Mouse (Mus musculus): ENCODE measurements at regions not wholly inside any gene's neighbourhood (a gene's known extent, or its start where the extent isn't known, plus 50 kb on each side); places are given as distances from the start of the nearest gene placed in this dataset. TPM values are rescaled to one million over a fixed set of nuclear protein-coding genes. Genes with fewer than 3 reads are reported as not detected.

DNA sequence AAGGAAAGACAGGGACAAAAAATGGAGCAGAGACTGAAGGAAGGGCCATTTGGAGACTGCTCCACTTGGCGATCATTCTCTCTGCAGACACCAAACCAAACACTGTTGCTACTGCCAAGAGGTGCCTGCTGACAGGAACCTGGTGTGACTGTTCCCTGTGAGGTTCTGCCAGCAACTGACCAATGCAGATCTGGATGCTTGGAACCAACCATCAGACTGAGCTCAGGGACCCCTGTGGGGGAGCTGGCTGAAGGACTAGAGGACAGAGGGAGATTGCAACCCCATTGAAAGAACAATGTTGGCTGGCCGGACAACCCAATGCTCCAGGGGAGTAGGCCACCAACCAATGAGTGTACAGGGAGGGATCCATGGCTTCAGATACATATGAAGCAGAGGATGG is 139.2 kb upstream of the Cep126 start:
- ATAC-seq (ENCODE audit: low FRiP score) = no peak

DNA sequence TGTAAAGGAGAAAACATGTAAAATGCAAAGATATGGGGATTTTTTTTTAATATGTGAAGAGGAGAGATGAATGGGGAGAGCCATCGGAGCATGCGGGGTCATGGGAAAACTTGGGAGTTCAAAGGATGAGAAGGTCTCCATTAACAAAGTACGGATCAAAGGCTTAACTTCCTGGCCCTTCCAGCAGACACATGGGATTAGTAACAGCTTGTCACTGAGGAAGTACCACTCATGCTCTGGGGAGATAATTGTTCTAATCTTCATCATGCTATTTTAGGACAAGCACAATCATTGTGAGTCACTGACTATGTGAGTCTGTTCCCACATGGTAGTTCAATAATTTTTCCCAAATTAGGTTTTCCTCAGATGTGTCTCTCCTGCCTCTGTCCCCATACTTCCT is 115.4 kb upstream of the Cep126 start:
- no peak overlapping the region for H3K9ac ChIP-seq (replicated peaks; ENCODE audit: low read length, poor library complexity, severe bottlenecking)
- no peak overlapping the region for H3K27ac ChIP-seq (ENCODE audit: low read depth, low read length)
- ATAC-seq (ENCODE audit: low FRiP score) (no peak), DNase-seq (ENCODE audit: low spot score) (no peak)
- TF ChIP-seq CTCF (IDR thresholded peaks at IDR 0.05) = no peak
- no peaks in the 10 kb centered on the region for H3K27me3 ChIP-seq (ENCODE audit: insufficient read depth, low read length)
- H3K4me1 ChIP-seq (ENCODE audit: insufficient read depth, low read length) = no peaks in the 10 kb centered on the region
- H3K4me2 ChIP-seq (ENCODE audit: low read depth, low read length, poor library complexity, severe bottlenecking) = no peak overlapping the region
- no peak overlapping the region for H3K4me3 ChIP-seq (ENCODE audit: low read depth, low read length)
- 55% methylated on average over 3 of the region's 3 CpGs for WGBS
- H3K9me3 ChIP-seq (ENCODE audit: low read length) = no peaks in the 10 kb centered on the region
- no peaks in the 10 kb centered on the region for H3K36me3 ChIP-seq (ENCODE audit: insufficient read depth, low read length)

More for the DNA sequence above, 139.2 kb upstream of the Cep126 start:
- H3K9ac ChIP-seq (replicated peaks; ENCODE audit: low read length, poor library complexity, severe bottlenecking) = no peak overlapping the region
- TF ChIP-seq CTCF (IDR thresholded peaks at IDR 0.05) = no peak
- H3K4me3 ChIP-seq (ENCODE audit: low read depth, low read length) = no peak overlapping the region
- no peak overlapping the region for H3K4me2 ChIP-seq (ENCODE audit: low read depth, low read length, poor library complexity, severe bottlenecking)
- H3K4me1 ChIP-seq (ENCODE audit: insufficient read depth, low read length) = no peaks in the 10 kb centered on the region
- no peak overlapping the region for H3K27ac ChIP-seq (ENCODE audit: low read depth, low read length)
- no peaks in the 10 kb centered on the region for H3K27me3 ChIP-seq (ENCODE audit: insufficient read depth, low read length)
- H3K9me3 ChIP-seq (ENCODE audit: low read length) = no peaks in the 10 kb centered on the region
- H3K36me3 ChIP-seq (ENCODE audit: insufficient read depth, low read length) = no peaks in the 10 kb centered on the region
- DNase-seq (ENCODE audit: low spot score) = no peak
- 90% methylated on average over 2 of the region's 2 CpGs for WGBS

DNA sequence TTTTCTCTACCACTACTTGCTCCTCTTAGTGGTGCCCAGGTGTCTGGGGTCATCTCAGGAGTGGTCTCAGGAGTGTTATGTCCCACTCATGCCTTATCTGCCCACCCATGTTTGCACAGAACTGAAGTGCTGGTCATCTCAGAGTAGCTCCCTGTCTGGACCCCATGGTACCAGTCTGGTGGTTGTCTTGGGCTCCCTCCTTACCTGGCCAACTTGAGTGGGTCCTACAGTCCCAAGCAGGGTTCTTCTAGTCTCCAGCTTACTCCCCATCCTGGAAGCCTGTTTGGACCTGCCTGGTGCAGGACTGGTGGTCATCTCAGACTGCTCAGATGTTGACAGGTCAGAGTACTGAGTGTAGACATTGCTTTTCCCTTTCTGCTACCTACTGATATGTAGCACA is 94.0 kb upstream of the Cep126 start:
- no peaks in the 10 kb centered on the region for H3K9me3 ChIP-seq (ENCODE audit: low read length)
- H3K4me1 ChIP-seq (ENCODE audit: insufficient read depth, low read length) = no peaks in the 10 kb centered on the region
- H3K4me2 ChIP-seq (ENCODE audit: low read depth, low read length, poor library complexity, severe bottlenecking) = no peak overlapping the region
- H3K27ac ChIP-seq (ENCODE audit: low read depth, low read length) = no peak overlapping the region
- no peak overlapping the region for H3K4me3 ChIP-seq (ENCODE audit: low read depth, low read length)
- ATAC-seq (ENCODE audit: low FRiP score) (no peak), DNase-seq (ENCODE audit: low spot score) (no peak)
- H3K27me3 ChIP-seq (ENCODE audit: insufficient read depth, low read length) = no peaks in the 10 kb centered on the region
- H3K9ac ChIP-seq (replicated peaks; ENCODE audit: low read length, poor library complexity, severe bottlenecking) = no peak overlapping the region
- no peaks in the 10 kb centered on the region for H3K36me3 ChIP-seq (ENCODE audit: insufficient read depth, low read length)
- no peak for TF ChIP-seq CTCF (IDR thresholded peaks at IDR 0.05)

DNA sequence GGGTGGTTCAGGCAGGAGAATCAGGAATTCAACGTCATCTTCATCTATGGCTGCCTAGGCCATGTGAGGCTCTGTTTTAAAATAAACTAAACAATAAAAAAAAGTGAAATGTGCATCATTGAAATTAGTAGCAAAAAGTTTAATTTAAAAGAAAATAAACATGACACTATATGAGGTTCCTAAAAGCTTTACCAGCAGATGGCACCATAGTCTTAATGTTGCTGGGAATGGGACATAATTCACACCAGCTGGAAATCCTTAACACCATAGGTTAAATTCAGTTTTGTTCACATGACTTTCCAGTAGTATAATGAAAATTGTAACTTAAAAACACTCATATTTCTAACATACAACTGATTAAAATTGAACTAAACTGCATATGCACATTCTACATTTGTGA is 92.3 kb upstream of the Cep126 start:
- DNase-seq (ENCODE audit: low spot score) = peak; percentile 77
- H3K4me2 ChIP-seq (ENCODE audit: low read depth, low read length, poor library complexity, severe bottlenecking) = no peak overlapping the region

DNA sequence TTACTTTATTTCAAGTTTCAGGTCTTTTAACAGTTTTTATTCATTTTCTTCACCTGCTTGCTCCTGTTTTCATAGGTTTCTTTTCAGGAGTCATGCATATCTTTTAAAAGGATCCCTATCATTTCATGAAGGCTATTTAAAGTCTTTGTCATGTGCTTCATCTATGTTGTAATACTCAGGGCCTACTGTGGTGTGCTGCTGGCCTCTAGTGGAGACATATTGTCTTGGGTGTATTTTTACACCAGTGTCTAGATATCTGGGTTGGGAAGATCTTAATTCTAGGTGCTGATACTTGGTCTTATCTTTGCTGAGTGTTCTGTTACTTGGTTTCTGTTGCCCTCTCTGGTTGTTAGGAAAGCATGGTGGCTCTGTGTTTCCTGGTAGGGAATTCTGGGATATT is 74.8 kb upstream of the Cep126 start:
- H3K36me3 ChIP-seq (ENCODE audit: insufficient read depth, low read length) = no peaks in the 10 kb centered on the region
- peak; percentile 73; the same call in 1 of the 2 replicates for ATAC-seq (ENCODE audit: low FRiP score)
- H3K9me3 ChIP-seq (ENCODE audit: low read length) = no peaks in the 10 kb centered on the region
- H3K27me3 ChIP-seq (ENCODE audit: insufficient read depth, low read length) = no peaks in the 10 kb centered on the region
- peak; percentile 63 for DNase-seq (ENCODE audit: low spot score)
- H3K4me1 ChIP-seq (ENCODE audit: insufficient read depth, low read length) = no peaks in the 10 kb centered on the region
- H3K4me2 ChIP-seq (ENCODE audit: low read depth, low read length, poor library complexity, severe bottlenecking) = no peak overlapping the region
- TF ChIP-seq CTCF (IDR thresholded peaks at IDR 0.05) = peak; percentile 82
- no peak overlapping the region for H3K9ac ChIP-seq (replicated peaks; ENCODE audit: low read length, poor library complexity, severe bottlenecking)
- no peak overlapping the region for H3K4me3 ChIP-seq (ENCODE audit: low read depth, low read length)
- no peak overlapping the region for H3K27ac ChIP-seq (ENCODE audit: low read depth, low read length)

More for the DNA sequence above, 92.3 kb upstream of the Cep126 start:
- Histone ChIP-seq H3K4me1 (ENCODE audit: insufficient read depth, low read length) (no peaks in the 10 kb centered on the region), H3K4me3 (ENCODE audit: low read depth, low read length) (no peak overlapping the region), H3K27ac (ENCODE audit: low read depth, low read length) (no peak overlapping the region), H3K36me3 (ENCODE audit: insufficient read depth, low read length) (no peaks in the 10 kb centered on the region), H3K9me3 (ENCODE audit: low read length) (no peaks in the 10 kb centered on the region), H3K9ac (replicated peaks; ENCODE audit: low read length, poor library complexity, severe bottlenecking) (no peak overlapping the region), H3K27me3 (ENCODE audit: insufficient read depth, low read length) (no peaks in the 10 kb centered on the region)
- ATAC-seq (ENCODE audit: low FRiP score) = peak; percentile 74; the same call in 1 of the 2 replicates
- TF ChIP-seq CTCF (IDR thresholded peaks at IDR 0.05) = peak; percentile 85
- WGBS = 36% methylated on average over 1 of the region's 1 CpGs

DNA sequence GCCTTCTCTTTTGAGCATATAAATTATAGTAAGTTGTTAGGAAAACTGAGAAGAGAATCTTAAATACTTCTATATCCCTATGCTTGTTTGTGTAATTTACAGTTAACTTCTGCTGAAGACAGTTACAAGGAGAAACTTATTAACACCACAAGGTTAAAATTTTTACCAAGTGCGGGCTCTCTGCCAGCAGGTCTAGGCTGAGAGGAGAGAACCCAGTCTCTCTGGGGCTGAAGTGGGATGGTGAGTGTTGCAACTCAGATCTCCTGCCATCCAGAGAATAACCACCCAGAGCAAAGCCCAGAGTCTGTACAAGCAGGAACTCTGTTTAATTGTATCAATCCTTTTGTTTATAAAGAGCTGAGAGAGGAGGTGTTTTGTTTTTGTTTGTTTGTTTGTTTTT is 51.3 kb upstream of the Cep126 start:
- H3K27me3 ChIP-seq (ENCODE audit: insufficient read depth, low read length) = no peaks in the 10 kb centered on the region
- 93% methylated on average over 1 of the region's 1 CpGs for WGBS
- no peaks in the 10 kb centered on the region for H3K36me3 ChIP-seq (ENCODE audit: insufficient read depth, low read length)
- H3K9ac ChIP-seq (replicated peaks; ENCODE audit: low read length, poor library complexity, severe bottlenecking) = no peak overlapping the region
- DNase-seq (ENCODE audit: low spot score) = no peak
- no peak overlapping the region for H3K4me2 ChIP-seq (ENCODE audit: low read depth, low read length, poor library complexity, severe bottlenecking)
- no peaks in the 10 kb centered on the region for H3K9me3 ChIP-seq (ENCODE audit: low read length)
- no peak overlapping the region for H3K27ac ChIP-seq (ENCODE audit: low read depth, low read length)
- TF ChIP-seq CTCF (IDR thresholded peaks at IDR 0.05) = no peak
- ATAC-seq (ENCODE audit: low FRiP score) = no peak
- no peak overlapping the region for H3K4me3 ChIP-seq (ENCODE audit: low read depth, low read length)
- no peaks in the 10 kb centered on the region for H3K4me1 ChIP-seq (ENCODE audit: insufficient read depth, low read length)

MicroRNAs in the stretch of these regions (microRNA counts, 519-probe panel; counts per million panel counts)
- 528 counts per million, percentile 58 among the panel's probes with 10 or more counts for microRNA mmu-miR-1899

Small RNA genes in the stretch of these regions (microRNA-seq; reads per million reads assigned to microRNA genes)
- gene Mir1899 (ENCODE audit: borderline number of aligned reads) = not detected
